Comparison of ENCODE assay signal across 8 mouse cellular contexts in genomic region chr9:107698611-107699190, GRCm38 (mm10). TPM values are rescaled to one million over a fixed set of nuclear protein-coding genes. Genes with fewer than 3 reads are reported as not detected.
DNase-seq lines count a peak whose midpoint lies in the region; ATAC-seq and TF ChIP-seq lines count a peak whose summit lies in the region.
"Had no signal": no experiment of that assay in that cellular context is flagged by ENCODE, and none has a peak within 500 bp of the region (broad histone marks: within the 10 kb centered on the region; RNA-seq: fewer than 3 reads in every experiment).

No protein-coding gene starts in this region.

- no peak overlapping the region for H3K27ac ChIP-seq in bone marrow macrophage, adult 2 months (ENCODE audit: insufficient read depth, low read depth, low read length)
- peak overlapping the region; percentile 81 for H3K27ac ChIP-seq in embryonic facial prominence, embryonic 15.5 days (replicated peaks)
- H3K27ac ChIP-seq in kidney, postnatal 0 days, result peak overlapping the region; percentile 85
- H3K27ac ChIP-seq in midbrain, embryonic 14.5 days (replicated peaks; ENCODE audit: low read depth, low read length), result peak overlapping the region; percentile 55

- TF ChIP-seq CTCF in bone marrow macrophage, adult 2 months (IDR thresholded peaks at IDR 0.05; ENCODE audit: low read depth, low read length), result peak; percentile 13; the same call in 1 of the 2 replicates
- peak; percentile 61 for TF ChIP-seq CTCF in kidney, postnatal 0 days (IDR thresholded peaks at IDR 0.05; ENCODE audit: low read depth)

- intact Hi-C loops in left cerebral cortex, postnatal 4 days (cut with DNase I), result loop anchor here (5.0 kb wide), 1 partner anchor 39 kb away; no protein-coding TSS in a partner anchor
- intact Hi-C loops in left cerebral cortex, postnatal 10 days (cut with DNase I), result no loop called here

- no peak overlapping the region for H3K9ac ChIP-seq in embryonic facial prominence, embryonic 15.5 days
- no peak overlapping the region for H3K9ac ChIP-seq in kidney, postnatal 0 days (ENCODE audit: low read depth, low read length)
- H3K9ac ChIP-seq in midbrain, embryonic 14.5 days (replicated peaks; ENCODE audit: low read length), result peak overlapping the region; percentile 34; the same call in 1 of the 2 replicates

- 21% methylated on average over 14 of the region's 14 CpGs for WGBS in embryonic facial prominence, embryonic 15.5 days
- WGBS in kidney, postnatal 0 days, result 7% methylated on average over 14 of the region's 14 CpGs
- WGBS in midbrain, embryonic 14.5 days, result 13% methylated on average over 14 of the region's 14 CpGs

- H3K4me1 ChIP-seq in bone marrow macrophage, adult 2 months (ENCODE audit: control insufficient read depth, insufficient read depth, low read length), result 0 out of 2 replicates have a peak, but pooled peaks cover 2% of the 10 kb centered on the region
- peaks cover 95% of the 10 kb centered on the region for H3K4me1 ChIP-seq in embryonic facial prominence, embryonic 15.5 days
- peaks cover 72% of the 10 kb centered on the region for H3K4me1 ChIP-seq in kidney, postnatal 0 days (replicated peaks; ENCODE audit: insufficient read depth, low read length)
- peaks cover 60% of the 10 kb centered on the region for H3K4me1 ChIP-seq in midbrain, embryonic 14.5 days (ENCODE audit: control insufficient read depth, insufficient read depth, low read length)

- DNase-seq in kidney, postnatal 0 days (ENCODE audit: low spot score), result peak; percentile 79
- DNase-seq in midbrain, embryonic 14.5 days, result no peak
- DNase-seq in left cerebral cortex, postnatal 4 days, result no peak
- DNase-seq in left cerebral cortex, postnatal 10 days (ENCODE audit: extremely low spot score in 1 of 2, low spot score in 2 of 2), result no peak
- DNase-seq in layer of hippocampus, adult 11-12 months (ENCODE audit: low spot score), result no peak

- no peaks in the 10 kb centered on the region for H3K9me3 ChIP-seq in embryonic facial prominence, embryonic 15.5 days (replicated peaks)
- H3K9me3 ChIP-seq in kidney, postnatal 0 days (replicated peaks; ENCODE audit: low read length), result no peaks in the 10 kb centered on the region
- no peaks in the 10 kb centered on the region for H3K9me3 ChIP-seq in midbrain, embryonic 14.5 days (ENCODE audit: control insufficient read depth, low read length)

- H3K27me3 ChIP-seq in embryonic facial prominence, embryonic 15.5 days, result no peaks in the 10 kb centered on the region
- no peaks in the 10 kb centered on the region for H3K27me3 ChIP-seq in kidney, postnatal 0 days (ENCODE audit: insufficient read depth, low read length)
- H3K27me3 ChIP-seq in midbrain, embryonic 14.5 days (ENCODE audit: control insufficient read depth, insufficient read depth, low read length), result no peaks in the 10 kb centered on the region

- no peak for ATAC-seq in embryonic facial prominence, embryonic 15.5 days (ENCODE audit: insufficient number of reproducible peaks, low FRiP score, low TSS enrichment, low read depth)
- ATAC-seq in kidney, postnatal 0 days (replicated peaks; ENCODE audit: low FRiP score, low read depth), result peak; percentile 60
- no peak for ATAC-seq in midbrain, embryonic 14.5 days (ENCODE audit: low FRiP score, low TSS enrichment)

- H3K36me3 ChIP-seq in embryonic facial prominence, embryonic 15.5 days, result peaks cover 16% of the 10 kb centered on the region; the same call in 1 of the 2 replicates
- H3K36me3 ChIP-seq in kidney, postnatal 0 days (ENCODE audit: insufficient read depth, low read length), result no peaks in the 10 kb centered on the region
- peaks cover 31% of the 10 kb centered on the region for H3K36me3 ChIP-seq in midbrain, embryonic 14.5 days (ENCODE audit: control insufficient read depth, insufficient read depth, low read length)

- peak overlapping the region; percentile 21 for H3K4me2 ChIP-seq in embryonic facial prominence, embryonic 15.5 days (replicated peaks)
- peak overlapping the region; percentile 41 for H3K4me2 ChIP-seq in kidney, postnatal 0 days (ENCODE audit: low read length)
- peak overlapping the region; percentile 35 for H3K4me2 ChIP-seq in midbrain, embryonic 14.5 days (ENCODE audit: low read length)

- H3K4me3 ChIP-seq in bone marrow macrophage, adult 2 months (ENCODE audit: insufficient read depth, low read length), result no peak overlapping the region
- no peak overlapping the region; the same call in 1 of the 2 replicates for H3K4me3 ChIP-seq in embryonic facial prominence, embryonic 15.5 days (replicated peaks)
- H3K4me3 ChIP-seq in kidney, postnatal 0 days (replicated peaks; ENCODE audit: low read depth, low read length), result no peak overlapping the region
- H3K4me3 ChIP-seq in midbrain, embryonic 14.5 days (replicated peaks; ENCODE audit: low read depth, low read length), result no peak overlapping the region

- TF ChIP-seq POLR2A in bone marrow macrophage, adult 2 months (IDR thresholded peaks at IDR 0.05; ENCODE audit: borderline replicate concordance, low read depth, low read length), result no peak

RNA-seq across cellular contexts. Expression of gene Sema3f, which starts 11.6 kb away (rescaled TPM):
- polyA plus RNA-seq in bone marrow macrophage, adult 2 months (2012; ENCODE audit: insufficient read depth, insufficient read length, missing spikeins), result not detected in 2 replicates
- polyA plus RNA-seq in embryonic facial prominence, embryonic 15.5 days (2015; fragmentation: Nextera tagmentation; extraction: Ambion mirVana), result 40.6 and 44.6 TPM in 2 replicates
- 16.2 and 17.3 TPM in 2 replicates for polyA plus RNA-seq in kidney, postnatal 0 days (2015; fragmentation: Nextera tagmentation; extraction: Ambion mirVana)
- 34.0 and 37.0 TPM in 2 replicates for polyA plus RNA-seq in midbrain, embryonic 14.5 days (2014; fragmentation: Nextera tagmentation; extraction: Ambion mirVana)
- total RNA-seq in left cerebral cortex, postnatal 4 days (2021), result 10 to 100 TPM; 44.6 to 52.6 TPM
- total RNA-seq in left cerebral cortex, postnatal 10 days (2021), result 10 to 100 TPM; 14.3 to 19.2 TPM

RNA-seq across cellular contexts. Expression of gene Gnat1, which starts 19.2 kb away (rescaled TPM):
- polyA plus RNA-seq in bone marrow macrophage, adult 2 months (2012; ENCODE audit: insufficient read depth, insufficient read length, missing spikeins), result not detected in 2 replicates
- 1.9 and 3.4 TPM in 2 replicates for polyA plus RNA-seq in embryonic facial prominence, embryonic 15.5 days (2015; fragmentation: Nextera tagmentation; extraction: Ambion mirVana)
- 0.89 and 1.2 TPM in 2 replicates for polyA plus RNA-seq in kidney, postnatal 0 days (2015; fragmentation: Nextera tagmentation; extraction: Ambion mirVana)
- 0.97 and 2.0 TPM in 2 replicates for polyA plus RNA-seq in midbrain, embryonic 14.5 days (2014; fragmentation: Nextera tagmentation; extraction: Ambion mirVana)
- total RNA-seq in left cerebral cortex, postnatal 4 days (2021), result 1 to 10 TPM in 1 of 2 experiments, under 1 TPM in 1; 0.30 to 1.1 TPM
- under 1 TPM; 0.32 to 0.93 TPM for total RNA-seq in left cerebral cortex, postnatal 10 days (2021)
- total RNA-seq: hematopoietic stem cell, adult 5-6 weeks had no signal

RNA-seq across cellular contexts. Expression of gene Slc38a3, which starts 29.4 kb away (rescaled TPM):
- polyA plus RNA-seq in bone marrow macrophage, adult 2 months (2012; ENCODE audit: insufficient read depth, insufficient read length, missing spikeins), result not detected in 2 replicates
- polyA plus RNA-seq in embryonic facial prominence, embryonic 15.5 days (2015; fragmentation: Nextera tagmentation; extraction: Ambion mirVana), result 3.7 and 4.2 TPM in 2 replicates
- 12.9 and 14.7 TPM in 2 replicates for polyA plus RNA-seq in kidney, postnatal 0 days (2015; fragmentation: Nextera tagmentation; extraction: Ambion mirVana)
- polyA plus RNA-seq in midbrain, embryonic 14.5 days (2014; fragmentation: Nextera tagmentation; extraction: Ambion mirVana), result 20.4 and 31.9 TPM in 2 replicates
- 10 to 100 TPM; 65.0 to 68.4 TPM for total RNA-seq in left cerebral cortex, postnatal 4 days (2021)
- 10 to 100 TPM; 84.1 to 90.3 TPM for total RNA-seq in left cerebral cortex, postnatal 10 days (2021)
- total RNA-seq: hematopoietic stem cell, adult 5-6 weeks had no signal

Comparison
In these comparisons a context has a peak if more than half of its experiments do, and no peak if none do; other contexts are left out.
1. RNA of gene Sema3f, which starts 11.6 kb away (polyA plus RNA-seq): 40.6 to 44.6 TPM in embryonic facial prominence, embryonic 15.5 days, 34.0 to 37.0 TPM in midbrain, embryonic 14.5 days and 16.2 to 17.3 TPM in kidney, postnatal 0 days; not detected in bone marrow macrophage, adult 2 months; every median in the first group is over 10 times any median in the second.
2. Peak in every context shown above with its lines, with median percentiles within 50 percentile points of each other: H3K4me2 ChIP-seq.